Mouse (Mus musculus): ENCODE results near the gene Kcna2.

- TF ChIP-seq POLR2A (IDR thresholded peaks at IDR 0.05; ENCODE audit: insufficient read depth, low read length) (no peak), EP300 (IDR thresholded peaks at IDR 0.05; ENCODE audit: insufficient read depth, low read depth, low read length) (no peak)
Observed at GRCm38 (mm10) chr3:107089475-107089874, 11.5 kb upstream of the Kcna2 start.

Data from ES-Bruce4 (cell line).